Mouse (Mus musculus): ENCODE measurements around the gene Ubald2.

DNA sequence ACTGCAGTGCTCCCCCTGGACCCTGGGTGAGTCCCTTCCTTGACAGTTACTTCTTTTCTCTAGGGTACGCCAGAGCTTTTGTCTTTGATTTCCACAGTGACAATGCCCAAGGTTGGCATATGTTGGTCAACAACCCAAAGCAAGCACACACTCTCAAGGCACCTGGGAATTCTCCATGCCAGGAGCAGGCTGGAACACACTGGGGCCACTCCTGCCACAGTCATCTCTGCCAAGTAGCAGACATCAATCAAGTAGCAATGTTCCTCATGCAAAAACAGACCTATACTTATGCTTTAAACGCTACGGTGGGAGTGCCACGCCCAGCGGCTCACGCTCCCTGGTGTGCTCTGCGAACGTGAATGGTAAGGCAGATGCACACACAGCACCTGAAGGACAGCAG, 47.1 kb downstream of the Ubald2 start:
- no peak for TF ChIP-seq CTCF (IDR thresholded peaks at IDR 0.05; ENCODE audit: control insufficient read depth, insufficient read depth, insufficient replicate concordance, low read depth, low read length)
- TF ChIP-seq POLR2A (IDR thresholded peaks at IDR 0.05; ENCODE audit: control insufficient read depth, low read depth, low read length), result no peak
